Mouse (Mus musculus): Measurements from ENCODE around the gene Gm14325. TPM values are rescaled to one million over a fixed set of nuclear protein-coding genes. Genes with fewer than 3 reads are reported as not detected.
"Not testable (repeated sequence)": the region's sequence is repeated elsewhere in the genome, so short reads cannot be mapped to it uniquely, and the experiment has no call there.

Gm14325 gene
- polyA plus RNA-seq, 1 experiment from 2014 or later: 42.6 TPM

DNA sequence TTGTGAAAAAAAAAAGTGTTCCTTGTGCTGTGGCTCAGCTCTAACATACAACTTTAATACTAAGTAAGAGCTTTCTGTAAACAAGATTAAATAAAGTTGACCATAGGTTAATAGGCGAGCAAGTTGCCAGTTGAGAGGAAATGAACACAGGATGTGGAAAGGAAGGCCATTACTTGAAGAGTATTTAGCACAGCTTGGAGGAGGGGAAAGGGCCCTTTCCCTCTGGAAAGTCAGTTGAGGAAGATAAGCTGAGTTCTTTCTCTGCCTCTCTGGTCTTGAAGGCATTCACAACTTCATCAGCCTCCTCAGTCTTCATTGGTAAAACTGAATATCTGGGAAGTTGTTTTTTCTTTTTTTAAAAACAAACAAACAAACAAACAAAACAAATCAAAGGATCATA is 52.8 kb downstream of the Gm14325 start:
- not testable (repeated sequence) for H3K36me3 ChIP-seq (ENCODE audit: control insufficient read depth, insufficient read depth, low read length); H3K4me1 ChIP-seq (ENCODE audit: control insufficient read depth, insufficient read depth, low read length); H3K9me3 ChIP-seq (ENCODE audit: control insufficient read depth, low read depth, low read length); H3K27me3 ChIP-seq (ENCODE audit: control insufficient read depth, insufficient read depth, low read length); H3K9ac ChIP-seq (replicated peaks; ENCODE audit: low read depth, low read length); ATAC-seq (ENCODE audit: insufficient number of reproducible peaks, insufficient read depth, low FRiP score, low read depth); H3K4me3 ChIP-seq (ENCODE audit: low read depth, low read length); H3K27ac ChIP-seq (ENCODE audit: low read length); H3K4me2 ChIP-seq (replicated peaks; ENCODE audit: low read depth, low read length)
- 70% methylated on average over 1 of the region's 1 CpGs for WGBS

Other genes with a start within 250 kb of the Gm14325 start
- gene Gm14322, start 81.0 kb downstream of the Gm14325 start, polyA plus RNA-seq (2014; fragmentation: Nextera tagmentation; extraction: Ambion mirVana): 10.1 and 12.0 TPM in 2 replicates
- gene Gm14327, start 56.8 kb upstream of the Gm14325 start, polyA plus RNA-seq (2014; fragmentation: Nextera tagmentation; extraction: Ambion mirVana): 4.5 and 6.1 TPM in 2 replicates
- gene Zfp972, start 85.3 kb upstream of the Gm14325 start, polyA plus RNA-seq (2014; fragmentation: Nextera tagmentation; extraction: Ambion mirVana): 0.98 and 2.6 TPM in 2 replicates
- gene Gm14326, start 117.0 kb upstream of the Gm14325 start, polyA plus RNA-seq (2014; fragmentation: Nextera tagmentation; extraction: Ambion mirVana): 24.6 and 29.1 TPM in 2 replicates
- gene Zfp971, start 182.9 kb upstream of the Gm14325 start, polyA plus RNA-seq (2014; fragmentation: Nextera tagmentation; extraction: Ambion mirVana): 18.4 and 18.7 TPM in 2 replicates
- gene Zfp931, start 238.1 kb upstream of the Gm14325 start, polyA plus RNA-seq (2014; fragmentation: Nextera tagmentation; extraction: Ambion mirVana): 18.9 and 21.1 TPM in 2 replicates